Mouse (Mus musculus) heart, adult 11 months (tissue): ENCODE data around the gene Elavl3.
A peak's percentile ranks its signal among the peaks of the same experiment; 100 is the strongest.

Experiments used
- DNase-seq: peaks from one replicate; pipeline ENCODE4 v3.0.0; 2022

Gene Elavl3

GRCm38 (mm10) chr9:22002194-22003162, 49.3 kb downstream of the Elavl3 start, which contains the start of the genes Ccdc151 and Prkcsh:
Ccdc151 (minus strand) TSS chr9:22002634.
Prkcsh (plus strand) TSS chr9:22002806.
- DNase-seq, result peak; percentile 100

- no peak for DNase-seq
These were observed 50.2 kb downstream of the Elavl3 start for GRCm38 (mm10) chr9:22001633-22002032.

GRCm38 (mm10) chr9:22000296-22000695, 51.5 kb downstream of the Elavl3 start:
- DNase-seq, result no peak

- DNase-seq, result no peak
These were observed 55.5 kb downstream of the Elavl3 start for GRCm38 (mm10) chr9:21996178-21996867.

GRCm38 (mm10) chr9:21992227-21992626, 59.6 kb downstream of the Elavl3 start:
- DNase-seq, result no peak

GRCm38 (mm10) chr9:21989230-21990110, 62.4 kb downstream of the Elavl3 start, which contains the start of gene Rgl3:
Rgl3 (minus strand) TSS chr9:21989446.
- DNase-seq, result peak; percentile 97

- no peak for DNase-seq
These were observed 63.3 kb downstream of the Elavl3 start for GRCm38 (mm10) chr9:21988421-21989101.

GRCm38 (mm10) chr9:21987592-21988342, 64.1 kb downstream of the Elavl3 start:
- DNase-seq, result no peak

- DNase-seq, result no peak
These were observed 67.9 kb downstream of the Elavl3 start for GRCm38 (mm10) chr9:21983911-21984310.

GRCm38 (mm10) chr9:21978398-21979128, 73.3 kb downstream of the Elavl3 start:
- no peak for DNase-seq

- DNase-seq, result no peak
These were observed 73.9 kb downstream of the Elavl3 start for GRCm38 (mm10) chr9:21977972-21978371.

- no peak for DNase-seq
These were observed 74.5 kb downstream of the Elavl3 start for GRCm38 (mm10) chr9:21977331-21977730.

- DNase-seq, result no peak
These were observed 75.1 kb downstream of the Elavl3 start for GRCm38 (mm10) chr9:21976626-21977175.

- no peak for DNase-seq
These were observed 82.5 kb downstream of the Elavl3 start for GRCm38 (mm10) chr9:21969304-21969703.

GRCm38 (mm10) chr9:21968883-21969282, 82.9 kb downstream of the Elavl3 start:
- DNase-seq, result no peak
